Mouse (Mus musculus) right cerebral cortex, postnatal 4 days (tissue): Measurements from ENCODE around the gene Plcb3.

Source experiments
- DNase-seq: peaks from one replicate; pipeline ENCODE4 v3.0.0-alpha.2; 2022

Gene Plcb3

DNA sequence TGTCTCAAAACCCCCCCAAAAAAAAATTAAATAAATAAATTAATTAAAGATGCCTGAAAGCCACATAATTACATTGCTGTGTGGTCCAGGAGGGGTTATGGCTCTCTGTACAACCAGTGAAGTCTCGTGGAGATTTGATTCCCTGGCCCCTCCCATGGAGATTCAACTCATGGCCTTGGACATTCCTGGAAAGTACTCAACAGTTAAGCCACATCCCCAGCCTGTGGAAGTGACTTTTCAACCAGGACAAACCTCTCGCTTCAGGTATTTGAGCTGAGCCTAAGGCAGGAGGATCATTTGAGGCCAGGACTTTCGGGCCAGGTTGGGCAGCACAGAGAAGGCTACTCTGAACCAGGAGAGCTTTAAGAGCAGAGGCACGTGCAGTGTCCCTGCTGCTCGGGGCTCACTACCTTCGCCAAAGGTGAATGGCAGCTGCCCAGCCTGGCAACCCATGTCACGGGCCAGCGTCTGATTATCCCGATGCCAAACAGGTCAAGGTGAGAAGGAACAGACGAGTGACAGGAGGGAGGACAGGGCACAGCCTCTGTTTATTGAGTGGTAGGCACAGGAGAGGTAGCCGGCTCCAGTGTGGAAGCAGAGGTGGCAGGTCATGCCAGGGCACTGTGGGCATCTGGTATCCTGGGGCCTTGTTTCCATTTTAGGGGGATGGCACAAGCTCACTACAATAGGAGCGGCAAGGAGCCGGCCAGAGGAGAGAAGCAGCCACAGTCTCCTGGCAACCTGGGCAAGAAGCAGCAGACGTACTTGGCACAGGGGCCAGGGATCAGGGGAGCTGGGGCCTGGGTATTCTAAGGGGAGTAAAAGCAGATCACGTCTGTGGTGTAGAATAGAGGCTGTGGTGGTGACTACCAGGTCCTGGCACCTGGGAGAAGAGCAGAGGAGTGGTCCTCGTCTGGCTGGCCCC is 38.5 kb downstream of the Plcb3 start:
- DNase-seq: no peak

DNA sequence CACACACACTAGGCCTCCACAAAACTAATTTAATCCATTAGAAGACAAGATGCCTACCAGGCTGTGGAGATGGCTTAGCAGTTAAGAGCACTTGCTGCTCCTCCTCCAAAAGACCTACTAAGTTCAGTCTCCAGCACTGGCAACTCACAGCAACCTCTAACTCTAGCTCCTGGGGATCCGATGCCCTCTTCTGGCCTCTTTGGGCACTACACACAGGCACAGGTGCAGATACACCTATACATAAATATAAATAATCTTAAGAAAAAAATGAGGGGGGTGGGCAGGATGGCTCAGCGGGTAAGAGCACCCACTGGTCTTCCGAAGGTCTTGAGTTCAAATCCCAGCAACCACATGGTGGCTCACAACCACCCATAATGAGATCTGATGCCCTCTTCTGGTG is 40.0 kb downstream of the Plcb3 start:
- DNase-seq: no peak

DNA sequence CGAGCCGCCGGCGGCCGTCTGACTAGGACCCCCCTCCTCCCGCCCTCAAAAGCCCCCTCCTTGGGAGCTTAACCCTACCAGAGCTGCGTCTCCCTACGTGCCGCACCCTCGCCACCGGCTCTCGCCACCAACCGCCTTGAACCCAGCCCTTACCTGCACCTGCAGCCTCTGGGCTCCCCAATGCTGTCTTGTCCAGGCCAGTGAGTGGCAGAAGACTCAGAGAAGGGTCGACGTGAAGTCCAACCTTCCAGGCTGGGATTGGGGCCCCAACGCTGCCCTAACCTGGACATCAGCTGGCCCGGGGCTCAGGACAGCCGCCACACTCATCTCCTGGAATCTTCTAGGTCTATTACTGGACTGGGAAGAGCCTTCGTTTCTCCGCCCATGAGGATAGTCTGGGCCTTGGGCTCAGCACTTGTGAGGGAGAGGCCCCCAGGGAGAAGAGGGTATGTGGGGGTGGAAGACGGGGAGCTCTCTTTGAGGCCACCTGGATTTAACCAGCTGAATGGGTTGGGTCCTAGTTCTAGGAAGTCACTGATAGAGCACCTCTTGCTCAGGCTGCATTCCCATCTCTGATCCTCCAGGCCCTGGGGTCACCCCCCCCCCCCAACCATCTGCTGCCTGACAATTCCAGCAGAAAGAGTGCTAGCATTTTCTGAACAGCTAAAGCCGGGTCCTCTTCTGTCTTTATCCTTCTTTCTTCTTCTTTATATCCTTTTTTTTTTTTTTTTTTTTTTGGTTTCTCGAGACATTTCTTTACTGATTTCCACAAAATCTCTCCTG is 41.9 kb downstream of the Plcb3 start, which contains the start of gene Kcnk4:
TSS of gene Kcnk4 (minus strand) at position 321 of the 783 bp plus-strand sequence.
- no peak for DNase-seq

DNA sequence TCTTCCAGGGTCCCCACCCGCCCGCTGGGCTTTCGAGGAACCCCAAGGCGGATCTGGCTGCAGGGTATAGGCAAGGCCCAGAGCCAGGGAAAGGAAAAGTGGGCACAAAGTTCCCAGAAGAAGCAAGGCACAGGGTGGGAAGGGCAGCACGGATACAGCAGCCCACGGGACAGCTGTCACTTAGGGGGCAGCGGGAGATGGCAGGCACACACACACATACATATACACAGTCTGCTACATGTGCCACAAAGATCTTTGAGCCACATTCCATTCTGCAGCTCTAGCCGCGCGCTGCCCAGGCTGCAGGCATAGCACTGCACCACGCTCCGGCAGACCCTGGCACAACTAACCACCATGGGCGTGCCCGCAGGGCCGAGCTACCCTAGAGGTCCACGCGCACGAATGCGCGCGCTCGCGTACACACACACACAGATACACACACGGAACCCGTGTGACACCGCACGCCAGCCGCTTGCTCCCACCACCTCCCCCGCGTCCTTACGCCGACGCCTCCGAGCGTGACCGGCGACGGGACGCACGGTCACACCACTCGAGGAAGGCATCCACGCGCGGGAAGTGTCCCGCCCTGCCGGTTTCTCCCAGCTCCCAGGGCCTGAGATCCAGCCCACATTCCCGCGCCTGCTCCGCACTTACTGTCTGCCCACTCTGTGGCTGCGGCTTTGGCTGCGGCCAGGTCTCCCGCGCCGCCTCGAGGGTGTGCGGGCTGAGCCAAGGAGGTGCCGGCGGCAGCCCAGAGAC is 42.7 kb downstream of the Plcb3 start:
- peak; percentile 65 for DNase-seq

DNA sequence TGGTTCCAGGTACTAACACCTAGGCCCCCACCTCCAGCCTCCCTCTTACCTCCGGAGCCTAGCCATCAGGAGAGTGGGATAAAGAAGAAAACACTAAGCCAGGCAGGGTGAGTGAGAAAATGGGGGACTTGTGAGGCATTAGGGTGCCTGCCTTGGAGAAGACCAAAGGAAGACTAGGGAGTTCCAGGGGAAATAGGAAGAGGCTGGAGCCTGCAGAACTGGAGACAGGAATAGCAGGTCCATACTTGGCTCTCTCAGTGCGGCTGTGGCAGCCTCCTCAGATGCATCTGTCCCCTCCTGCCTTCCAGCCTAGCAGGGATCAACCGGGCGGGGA is 43.2 kb downstream of the Plcb3 start:
- no peak for DNase-seq

DNA sequence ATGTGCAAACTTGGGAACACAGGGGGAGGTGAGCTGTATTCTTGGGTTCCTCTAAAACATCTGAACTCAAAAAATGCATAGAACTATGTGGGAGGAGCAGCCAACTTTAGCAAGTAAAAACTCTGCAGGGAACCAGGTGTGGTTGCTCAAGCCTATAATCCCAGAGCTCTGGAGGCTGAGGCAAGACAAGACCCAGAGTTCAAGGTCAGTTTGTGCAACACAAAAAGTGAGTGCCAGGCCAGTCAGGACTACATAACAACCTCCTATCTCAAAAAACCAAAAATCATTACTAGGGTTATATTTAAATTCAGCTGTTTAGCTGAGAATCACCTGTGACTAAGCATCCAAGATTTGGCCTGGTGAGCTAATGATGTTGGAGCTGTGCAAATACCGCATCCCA is 44.3 kb downstream of the Plcb3 start:
- DNase-seq: no peak

DNA sequence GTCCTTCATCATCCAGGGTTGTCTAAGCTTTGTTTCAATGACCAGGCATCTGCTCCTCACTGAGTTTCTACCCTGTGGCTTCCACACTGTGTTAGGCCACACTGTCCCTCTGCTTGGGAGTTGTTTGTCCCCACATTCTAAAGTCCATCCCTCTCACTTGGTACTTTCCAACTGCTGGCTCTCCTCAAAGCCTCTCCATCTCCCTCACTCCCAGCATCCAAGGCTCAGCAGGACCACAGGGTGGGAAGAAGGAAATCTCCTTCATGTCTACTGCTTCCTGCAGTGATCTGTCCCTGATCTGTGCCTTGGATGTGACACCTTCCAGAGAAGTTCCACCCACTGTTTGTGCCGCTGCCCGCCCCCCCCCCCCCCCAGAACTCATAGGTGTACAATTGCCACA is 45.3 kb downstream of the Plcb3 start:
- no peak for DNase-seq

DNA sequence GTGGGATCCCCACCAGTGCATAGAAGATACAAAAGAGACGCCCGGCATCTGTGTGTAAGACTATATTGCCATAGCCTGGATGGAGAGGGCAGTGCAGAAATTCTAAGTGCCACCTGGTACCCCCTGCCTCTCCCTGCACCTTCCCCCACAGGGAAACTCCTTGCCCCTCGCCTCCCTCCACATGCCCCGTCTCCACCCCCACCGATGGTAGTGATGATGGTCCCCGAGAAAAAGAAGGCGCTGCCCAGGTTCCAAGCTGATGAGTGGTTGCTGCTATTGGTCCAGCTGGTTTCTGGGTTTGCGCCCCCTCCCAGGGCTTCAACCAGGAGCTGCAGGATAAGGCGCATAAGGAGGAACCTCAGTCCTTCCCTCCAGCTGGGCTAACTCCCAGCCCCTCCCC is 48.2 kb downstream of the Plcb3 start:
- no peak for DNase-seq

DNA sequence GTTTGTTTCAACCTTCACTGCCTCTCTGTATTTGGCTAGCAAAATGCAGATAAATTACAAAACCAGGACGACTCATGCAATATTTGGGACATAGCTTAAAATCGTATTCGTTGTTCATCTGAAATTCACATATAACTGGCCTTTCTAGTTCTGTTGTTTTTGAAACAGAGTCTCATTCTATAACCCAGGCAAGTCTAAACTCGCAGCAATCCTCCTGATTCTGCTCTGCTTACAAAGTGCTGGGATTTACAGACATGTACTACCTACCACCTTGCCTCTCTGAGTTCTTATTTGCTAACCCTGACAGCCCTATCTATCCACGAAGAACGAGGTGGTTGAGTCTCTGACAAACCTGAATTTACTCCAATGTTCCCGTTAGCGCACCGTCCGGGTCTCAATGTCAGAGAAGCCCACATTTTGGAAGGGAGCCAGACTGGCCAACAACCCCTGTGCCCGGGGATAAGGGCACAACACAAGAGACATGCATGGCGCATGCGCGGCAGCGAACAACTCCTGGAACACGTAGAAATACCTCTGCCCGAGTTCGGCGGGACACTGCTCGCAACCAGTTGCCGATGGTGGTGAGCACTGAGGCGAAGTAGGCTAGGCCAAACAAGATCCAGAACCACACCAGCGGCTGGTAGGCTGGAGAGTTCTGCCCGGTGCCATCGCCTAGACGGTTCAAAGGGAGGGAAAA is 49.6 kb downstream of the Plcb3 start:
- no peak for DNase-seq

DNA sequence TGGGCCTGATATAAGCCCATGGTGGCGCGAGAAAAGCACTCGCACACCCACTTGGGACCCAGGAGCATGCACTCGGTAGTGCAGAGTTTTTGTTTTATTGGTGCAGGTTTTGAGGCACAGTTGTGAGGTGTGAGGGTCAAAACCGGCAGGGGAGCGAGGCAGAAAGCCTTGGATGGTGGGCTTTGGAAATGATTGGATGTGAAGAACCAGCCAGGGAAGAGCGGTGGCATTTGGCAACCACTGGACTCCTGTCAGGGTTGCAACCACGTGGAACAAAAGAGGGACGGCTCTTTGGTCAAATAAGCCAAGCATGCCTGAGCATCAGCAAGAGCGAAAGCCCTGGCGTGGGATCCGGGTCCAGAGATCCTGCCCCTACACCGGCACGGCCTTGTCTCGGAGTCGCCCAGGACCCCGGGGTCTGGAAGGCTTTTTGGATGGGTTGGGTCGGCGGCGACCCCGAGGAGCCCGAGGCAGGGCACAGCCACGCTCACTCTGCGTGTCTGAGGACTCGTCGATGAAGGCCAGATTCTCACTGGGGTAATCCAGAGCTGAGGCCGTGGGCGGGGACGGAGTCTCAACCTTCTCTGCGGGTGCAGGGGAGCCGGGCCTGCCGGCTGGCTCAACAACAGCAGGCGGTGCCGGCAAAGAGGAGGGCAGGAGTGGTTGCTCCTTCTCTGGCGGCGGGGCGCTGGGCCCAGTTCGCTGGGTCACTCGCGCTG is 50.5 kb downstream of the Plcb3 start:
- no peak for DNase-seq

DNA sequence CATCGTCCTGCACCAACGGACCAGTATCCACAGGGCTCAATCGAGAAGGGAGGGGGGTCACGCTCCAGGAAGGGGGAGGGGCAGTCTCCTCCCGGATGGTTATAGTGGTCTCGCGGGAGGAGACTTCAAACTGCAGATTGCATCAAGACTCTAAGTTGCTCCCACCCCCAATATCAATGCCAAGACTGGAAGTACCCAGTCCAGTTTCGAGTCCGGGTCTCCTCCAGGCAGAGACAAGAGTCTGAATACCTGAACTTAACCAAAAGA is 51.0 kb downstream of the Plcb3 start, which contains the start of gene Catsperz:
TSS of gene Catsperz (minus strand) at position 74 of the 267 bp plus-strand sequence.
- no peak for DNase-seq

DNA sequence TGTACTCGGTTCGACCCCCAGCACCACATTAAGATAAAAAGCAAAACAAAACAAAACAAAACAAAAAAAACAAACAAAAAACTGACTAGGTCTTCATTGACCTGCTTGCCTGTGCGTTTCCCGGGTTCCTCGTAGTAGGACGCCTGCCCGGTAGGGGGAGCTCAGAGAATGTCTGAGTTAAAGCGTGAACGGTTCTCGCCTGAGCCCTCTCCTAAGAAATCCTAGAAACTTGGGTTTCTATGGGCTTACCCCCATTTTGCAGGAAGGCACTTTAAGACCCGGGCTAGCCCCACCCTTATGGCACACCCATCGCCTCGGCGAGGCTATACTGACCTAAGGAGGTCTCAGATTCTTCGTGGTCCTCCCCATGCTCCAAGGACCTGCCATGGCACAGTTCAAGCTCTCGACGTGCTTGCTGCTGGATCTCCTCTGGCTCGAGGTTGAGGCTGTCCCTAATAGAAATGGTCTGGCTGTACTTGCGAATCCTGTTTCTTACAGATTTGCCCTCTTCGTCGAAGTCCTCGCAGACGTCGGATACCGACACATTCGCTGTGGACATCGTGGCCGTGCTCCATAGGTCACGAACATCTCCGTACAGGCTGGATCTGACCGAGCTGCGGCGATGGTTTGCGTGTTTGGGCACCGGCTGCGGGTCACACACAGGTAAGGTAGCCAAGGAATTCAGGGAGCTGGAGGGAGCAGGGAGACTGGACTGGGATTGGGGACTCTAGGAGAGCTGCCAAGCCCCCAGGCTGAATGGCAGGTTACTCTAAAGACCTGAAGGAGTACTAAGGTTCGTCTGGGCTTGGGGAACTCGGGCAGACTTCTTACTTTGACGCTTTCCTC is 51.6 kb downstream of the Plcb3 start:
- peak; percentile 94 for DNase-seq

DNA sequence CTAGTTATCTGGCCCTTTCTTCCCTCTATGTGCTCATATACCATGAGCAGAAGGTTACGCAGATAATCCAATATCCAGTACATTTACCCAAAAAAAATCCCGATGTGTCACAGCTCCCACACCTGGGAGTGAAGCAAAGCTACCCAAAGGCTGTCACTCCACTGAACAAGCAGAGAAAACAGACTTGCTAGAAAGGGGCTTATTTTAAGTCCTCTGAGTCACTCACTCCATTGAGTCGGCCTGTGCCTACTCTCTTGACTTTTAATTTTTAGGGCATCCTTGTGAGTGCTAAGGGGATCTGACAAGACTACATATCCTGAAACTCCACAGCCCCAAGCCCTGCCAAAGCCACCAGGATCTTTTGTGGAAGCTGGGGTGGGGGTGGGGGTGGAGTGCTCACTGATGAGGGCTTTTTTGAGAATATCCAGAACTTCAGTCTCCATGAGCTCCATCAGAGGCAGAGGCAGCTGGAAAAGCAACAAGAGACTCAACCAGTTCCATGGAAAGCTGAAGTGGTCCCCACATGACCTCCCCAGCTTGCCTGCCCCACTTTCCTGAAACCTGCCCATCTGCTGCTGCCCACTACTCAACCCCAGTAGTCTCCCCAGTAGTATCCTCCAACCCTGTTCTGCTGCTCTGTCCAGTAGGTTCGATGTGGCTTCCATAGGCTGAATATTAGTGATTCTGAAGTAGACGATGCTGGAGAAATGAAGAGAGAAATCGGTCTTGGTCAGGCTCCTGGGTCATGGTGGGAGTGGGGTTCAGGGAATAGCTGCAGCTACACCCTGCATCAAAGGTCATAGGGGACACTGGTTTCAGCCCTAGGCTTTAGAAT is 53.2 kb downstream of the Plcb3 start:
- no peak for DNase-seq

DNA sequence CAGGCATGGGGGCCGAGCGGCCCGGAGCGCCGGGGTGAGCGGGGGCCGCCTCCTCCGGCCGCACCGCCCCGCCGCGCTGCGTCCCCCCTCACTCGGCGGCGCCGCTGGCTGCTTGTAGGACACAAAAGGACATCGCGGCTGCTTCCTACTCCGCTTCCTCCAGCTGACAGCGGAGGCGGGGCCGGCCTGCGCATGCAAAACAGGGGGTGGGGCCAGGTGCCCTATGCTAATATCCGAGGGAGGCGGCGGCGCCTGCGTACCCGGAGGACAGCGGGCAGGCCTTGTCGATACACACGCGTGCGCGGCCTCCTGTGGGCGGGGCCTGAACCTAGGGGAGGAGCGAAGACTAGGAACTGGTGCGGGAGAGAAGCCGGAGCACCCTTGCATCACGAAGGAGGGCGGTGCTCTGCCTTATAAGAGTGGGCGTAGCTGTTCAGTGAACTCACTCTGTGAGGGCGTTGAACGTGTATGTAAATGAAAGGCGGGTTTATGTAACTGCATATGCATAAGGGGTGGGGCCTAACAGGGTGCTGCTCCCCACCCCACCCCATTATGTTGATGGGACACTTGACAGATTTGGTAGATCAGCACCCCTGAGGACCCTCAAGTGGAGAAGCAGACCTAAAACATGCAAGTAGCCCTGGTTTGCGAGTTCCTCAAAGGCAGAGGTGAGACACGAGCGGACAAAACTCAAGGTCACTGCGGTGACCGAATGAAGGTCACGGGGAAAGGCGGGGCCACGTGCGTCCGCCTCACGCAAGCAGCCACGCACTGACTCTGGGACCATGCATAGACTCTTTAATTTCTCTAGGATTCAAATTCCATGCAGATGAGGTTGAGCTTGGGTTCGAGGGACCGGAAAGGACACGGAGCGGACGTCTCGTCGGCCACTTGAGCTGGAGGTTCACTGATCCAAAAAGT is 54.4 kb downstream of the Plcb3 start, which contains the start of gene Esrra:
TSS of gene Esrra (minus strand) at position 167 of the 921 bp plus-strand sequence.
- DNase-seq: peak; percentile 99

DNA sequence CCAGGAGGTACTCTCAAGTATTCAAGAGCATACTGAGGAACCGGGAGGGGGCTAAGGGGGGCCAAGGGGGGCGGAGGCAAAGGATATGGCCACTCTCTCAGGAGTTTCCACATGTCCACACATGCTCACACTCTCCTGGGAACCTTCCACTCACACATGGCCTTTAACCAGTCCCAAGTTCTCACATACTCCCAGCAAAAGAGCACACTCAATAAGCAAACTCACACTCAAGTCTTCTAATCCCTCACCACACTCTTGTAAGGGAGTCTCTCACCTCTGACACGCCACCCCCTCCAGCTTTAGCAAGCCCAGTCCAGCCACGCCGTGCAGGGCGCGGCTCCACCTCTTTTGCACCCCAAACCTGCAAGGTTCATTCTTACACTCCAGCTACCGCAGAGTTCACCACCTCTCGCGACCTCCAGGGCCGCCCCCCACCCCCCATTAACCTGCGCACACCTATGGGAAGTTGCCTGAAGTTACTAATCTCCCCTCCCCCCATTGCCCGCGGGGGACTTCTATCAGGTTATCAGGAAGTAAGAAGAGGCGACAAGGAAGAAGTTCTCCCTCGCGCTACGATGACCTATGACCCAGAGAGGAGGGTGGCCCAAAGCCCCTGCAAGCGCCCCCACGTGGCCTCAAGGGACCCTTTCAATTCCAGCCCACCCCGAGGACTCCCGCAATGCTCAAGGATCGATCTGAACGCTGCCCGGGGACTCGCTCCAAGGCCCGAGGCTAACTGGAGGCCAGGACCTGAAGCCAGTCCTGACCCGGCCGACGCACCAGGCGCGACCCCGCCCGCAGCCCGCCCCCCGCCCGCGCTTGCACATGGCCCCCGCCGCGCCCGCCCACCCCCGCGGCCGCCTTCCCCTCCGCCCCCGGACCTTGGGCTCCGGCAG is 55.3 kb downstream of the Plcb3 start:
- DNase-seq: peak; percentile 53

DNA sequence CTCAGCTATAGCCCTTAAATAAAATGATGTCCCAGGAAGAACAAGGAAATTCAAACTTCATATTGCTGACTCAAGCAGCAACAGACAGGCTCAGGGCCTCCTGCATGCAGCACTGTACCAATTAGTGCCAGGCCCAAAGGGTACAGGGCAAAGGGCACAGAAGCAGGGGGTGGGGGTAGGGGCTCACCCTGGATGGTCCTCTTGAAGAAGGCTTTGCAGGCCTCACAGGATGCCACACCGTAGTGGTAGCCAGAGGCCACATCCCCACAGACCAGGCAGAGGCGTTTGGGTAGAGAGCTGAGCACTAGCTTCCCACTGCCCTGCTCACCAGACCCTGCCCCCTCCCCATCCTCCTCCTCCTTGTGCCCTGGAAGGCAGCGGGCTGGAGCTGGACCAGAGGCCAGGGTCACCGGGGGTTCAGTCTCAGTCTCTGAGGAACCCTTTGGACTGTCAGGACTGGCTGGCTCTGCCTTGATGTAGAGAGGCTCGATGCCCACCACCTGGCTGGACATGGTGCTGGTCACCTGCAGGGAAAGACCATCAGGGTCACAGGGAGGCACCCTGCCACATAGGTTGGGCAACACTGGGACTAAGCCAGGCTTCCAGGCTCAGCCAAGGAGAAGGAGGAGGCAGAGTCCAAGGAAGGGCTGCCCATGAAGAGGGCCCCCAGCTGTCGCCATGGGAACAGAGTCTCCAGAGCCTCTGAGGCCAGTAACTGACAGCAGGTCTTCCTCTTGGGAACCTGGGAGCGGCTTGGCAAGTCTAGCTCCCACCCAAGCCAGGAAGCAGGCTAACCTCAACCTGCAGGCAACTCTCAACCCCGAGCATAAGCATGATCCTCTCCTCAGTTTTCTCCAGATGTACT is 56.2 kb downstream of the Plcb3 start:
- DNase-seq: no peak

DNA sequence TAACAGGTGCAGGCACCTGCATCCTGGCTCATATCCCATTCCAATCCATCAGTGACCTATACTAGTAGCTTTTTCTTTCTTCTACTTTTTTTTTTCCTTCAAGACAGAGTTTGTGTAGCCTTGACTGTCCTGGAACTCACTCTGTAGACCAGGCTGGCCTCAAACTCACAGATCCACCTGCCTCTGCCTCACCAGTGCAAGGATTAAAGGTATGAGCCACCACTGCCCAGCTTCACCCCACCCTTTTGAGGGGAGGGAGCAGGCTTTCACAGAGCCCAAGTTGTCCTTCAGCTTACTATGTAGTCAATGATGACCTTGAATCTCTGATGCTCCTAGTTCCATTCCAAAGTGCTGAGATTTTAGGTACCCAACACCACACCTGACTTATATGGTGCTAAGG is 56.8 kb downstream of the Plcb3 start:
- no peak for DNase-seq
